In the genomic region with DNA sequence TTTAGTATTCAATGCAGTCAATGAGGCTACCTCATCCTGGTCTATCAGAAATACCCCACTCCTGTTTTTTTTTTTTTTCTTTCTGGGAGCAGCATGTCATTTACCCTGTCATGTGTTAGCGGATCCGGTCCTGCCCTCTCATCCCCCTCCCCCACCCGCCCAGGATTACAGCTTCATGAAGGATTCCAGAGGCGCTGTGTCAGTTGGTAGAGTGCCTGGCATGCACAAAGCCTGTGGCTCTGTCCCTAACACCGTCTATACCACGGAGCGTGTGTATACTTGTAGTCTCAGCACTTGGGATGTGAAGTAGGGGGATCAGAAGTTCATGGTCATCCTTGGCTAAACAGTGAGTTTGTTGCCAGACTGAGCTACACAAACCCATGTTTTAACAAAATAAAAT, we compare ENCODE assay signal across 28 mouse cellular contexts. TPM values are rescaled to one million over a fixed set of nuclear protein-coding genes. Genes with fewer than 3 reads are reported as not detected.
A peak's percentile ranks its signal among the peaks of the same experiment; 100 is the strongest.
DNase-seq lines count a peak whose midpoint lies in the region; ATAC-seq and TF ChIP-seq lines count a peak whose summit lies in the region.
"Had no signal": no experiment of that assay in that cellular context is flagged by ENCODE, and none has a peak within 500 bp of the region (broad histone marks: within the 10 kb centered on the region; RNA-seq: fewer than 3 reads in every experiment).

No protein-coding gene starts in this region.

- no peak overlapping the region for H3K9ac ChIP-seq in forebrain, embryonic 14.5 days (ENCODE audit: low read length)
- no peak overlapping the region for H3K9ac ChIP-seq in forebrain, embryonic 11.5 days (ENCODE audit: low read length)
- no peak overlapping the region for H3K9ac ChIP-seq in midbrain, embryonic 13.5 days (replicated peaks)
- no peak overlapping the region for H3K9ac ChIP-seq in midbrain, postnatal 0 days (replicated peaks; ENCODE audit: low read length, poor library complexity, severe bottlenecking)
- H3K9ac ChIP-seq: embryonic facial prominence, embryonic 12.5 days; embryonic facial prominence, embryonic 15.5 days; forebrain, embryonic 15.5 days; hindbrain, embryonic 13.5 days; intestine, embryonic 15.5 days had no signal

- WGBS in forebrain, embryonic 14.5 days: 46% methylated on average over 7 of the region's 7 CpGs
- 72% methylated on average over 7 of the region's 7 CpGs for WGBS in forebrain, embryonic 11.5 days
- 48% methylated on average over 7 of the region's 7 CpGs for WGBS in midbrain, embryonic 13.5 days
- 39% methylated on average over 7 of the region's 7 CpGs for WGBS in midbrain, postnatal 0 days

- no peaks in the 10 kb centered on the region for H3K27me3 ChIP-seq in forebrain, embryonic 14.5 days (replicated peaks; ENCODE audit: control insufficient read depth, insufficient read depth, low read length)
- no peaks in the 10 kb centered on the region for H3K27me3 ChIP-seq in forebrain, embryonic 11.5 days (ENCODE audit: control insufficient read depth, insufficient read depth, low read length)
- no peaks in the 10 kb centered on the region for H3K27me3 ChIP-seq in midbrain, embryonic 13.5 days
- H3K27me3 ChIP-seq in midbrain, postnatal 0 days (ENCODE audit: insufficient read depth, low read length): no peaks in the 10 kb centered on the region
- H3K27me3 ChIP-seq: forebrain, embryonic 15.5 days had no signal

- no peaks in the 10 kb centered on the region for H3K9me3 ChIP-seq in forebrain, embryonic 14.5 days (replicated peaks; ENCODE audit: control insufficient read depth, low read length)
- H3K9me3 ChIP-seq in forebrain, embryonic 11.5 days (ENCODE audit: control insufficient read depth, low read length): no peaks in the 10 kb centered on the region
- H3K9me3 ChIP-seq in midbrain, embryonic 13.5 days: no peaks in the 10 kb centered on the region
- no peaks in the 10 kb centered on the region for H3K9me3 ChIP-seq in midbrain, postnatal 0 days (ENCODE audit: low read length)
- H3K9me3 ChIP-seq: embryonic facial prominence, embryonic 12.5 days; embryonic facial prominence, embryonic 15.5 days; forebrain, embryonic 15.5 days; G1E; hindbrain, embryonic 10.5 days; hindbrain, embryonic 13.5 days; intestine, embryonic 15.5 days had no signal

- H3K4me1 ChIP-seq in forebrain, embryonic 14.5 days (ENCODE audit: control insufficient read depth, insufficient read depth, low read length): peaks cover 17% of the 10 kb centered on the region
- no peaks in the 10 kb centered on the region for H3K4me1 ChIP-seq in forebrain, embryonic 11.5 days (replicated peaks; ENCODE audit: control insufficient read depth, insufficient read depth, low read length)
- peaks cover 35% of the 10 kb centered on the region for H3K4me1 ChIP-seq in midbrain, embryonic 13.5 days (replicated peaks)
- H3K4me1 ChIP-seq in midbrain, postnatal 0 days (ENCODE audit: insufficient read depth, low read length): peaks cover 5% of the 10 kb centered on the region; the same call in 1 of the 2 replicates
- H3K4me1 ChIP-seq: intestine, embryonic 15.5 days had no signal

- ATAC-seq in forebrain, embryonic 14.5 days: 0 out of 2 replicates have a peak, but pooled peaks have one; percentile 24
- ATAC-seq in forebrain, embryonic 11.5 days (replicated peaks; ENCODE audit: low FRiP score): no peak; the same call in 1 of the 2 replicates
- 0 out of 2 replicates have a peak, but pooled peaks have one; percentile 46 for ATAC-seq in midbrain, embryonic 13.5 days
- no peak for ATAC-seq in midbrain, postnatal 0 days (ENCODE audit: low FRiP score)
- ATAC-seq: forebrain, embryonic 15.5 days; hindbrain, embryonic 16.5 days; intestine, embryonic 15.5 days had no signal

- no peak overlapping the region for H3K4me2 ChIP-seq in forebrain, embryonic 14.5 days (ENCODE audit: low read length)
- H3K4me2 ChIP-seq in forebrain, embryonic 11.5 days (ENCODE audit: low read depth, low read length, severe bottlenecking): no peak overlapping the region
- no peak overlapping the region for H3K4me2 ChIP-seq in midbrain, embryonic 13.5 days (replicated peaks)
- H3K4me2 ChIP-seq in midbrain, postnatal 0 days (ENCODE audit: low read depth, low read length, poor library complexity, severe bottlenecking): no peak overlapping the region
- H3K4me2 ChIP-seq: embryonic facial prominence, embryonic 12.5 days; embryonic facial prominence, embryonic 15.5 days; forebrain, embryonic 15.5 days; heart, embryonic 11.5 days; hindbrain, embryonic 13.5 days; intestine, embryonic 15.5 days had no signal

- DNase-seq in forebrain, embryonic 14.5 days (ENCODE audit: low spot score): no peak
- DNase-seq in forebrain, embryonic 11.5 days (ENCODE audit: low spot score): no peak
- DNase-seq in midbrain, postnatal 0 days (ENCODE audit: low spot score): no peak
- DNase-seq in retina, postnatal 1 day: peak; percentile 71
- no peak for DNase-seq in retina, embryonic 14.5 days (ENCODE audit: low spot score)
- peak; percentile 51 for DNase-seq in retina, postnatal 7 days (ENCODE audit: low read depth, low spot score)
- no peak for DNase-seq in neural tube, embryonic 10.5 days (ENCODE audit: extremely low spot score, low spot score)
- DNase-seq: adrenal gland, postnatal 14 days; B cell, adult 2 months; cerebellum, adult 11-12 months; cerebellum, adult 8-10 months; cerebellum, postnatal 10 days; gastrocnemius, postnatal 10 days; gastrocnemius, postnatal 36 days; heart, postnatal 10 days; heart, postnatal 36 days had no signal

- no peak for TF ChIP-seq CTCF in midbrain, postnatal 0 days (IDR thresholded peaks at IDR 0.05)

- H3K36me3 ChIP-seq in forebrain, embryonic 14.5 days (ENCODE audit: control insufficient read depth, insufficient read depth, low read length): no peaks in the 10 kb centered on the region
- H3K36me3 ChIP-seq in forebrain, embryonic 11.5 days (ENCODE audit: control insufficient read depth, insufficient read depth, low read length): no peaks in the 10 kb centered on the region
- no peaks in the 10 kb centered on the region for H3K36me3 ChIP-seq in midbrain, embryonic 13.5 days
- H3K36me3 ChIP-seq in midbrain, postnatal 0 days (ENCODE audit: insufficient read depth, low read length): no peaks in the 10 kb centered on the region
- H3K36me3 ChIP-seq: embryonic facial prominence, embryonic 12.5 days; embryonic facial prominence, embryonic 15.5 days; forebrain, embryonic 15.5 days; G1E; hindbrain, embryonic 10.5 days; hindbrain, embryonic 13.5 days; intestine, embryonic 15.5 days had no signal

- no peak overlapping the region for H3K4me3 ChIP-seq in forebrain, embryonic 14.5 days (ENCODE audit: low read depth, low read length)
- no peak overlapping the region for H3K4me3 ChIP-seq in forebrain, embryonic 11.5 days (ENCODE audit: low read depth, low read length)
- no peak overlapping the region for H3K4me3 ChIP-seq in midbrain, embryonic 13.5 days (replicated peaks)
- H3K4me3 ChIP-seq in midbrain, postnatal 0 days (ENCODE audit: low read depth, low read length): no peak overlapping the region
- H3K4me3 ChIP-seq: embryonic facial prominence, embryonic 12.5 days; embryonic facial prominence, embryonic 15.5 days; forebrain, embryonic 15.5 days; hindbrain, embryonic 10.5 days; hindbrain, embryonic 13.5 days; intestine, embryonic 15.5 days had no signal

- no peak overlapping the region for H3K27ac ChIP-seq in forebrain, embryonic 14.5 days (ENCODE audit: low read depth, low read length)
- H3K27ac ChIP-seq in forebrain, embryonic 11.5 days (ENCODE audit: low read depth, low read length): no peak overlapping the region
- H3K27ac ChIP-seq in midbrain, embryonic 13.5 days: peak overlapping the region; percentile 56
- H3K27ac ChIP-seq in midbrain, postnatal 0 days (ENCODE audit: low read depth, low read length): no peak overlapping the region
- H3K27ac ChIP-seq: embryonic facial prominence, embryonic 12.5 days; embryonic facial prominence, embryonic 15.5 days; forebrain, embryonic 15.5 days; hindbrain, embryonic 10.5 days; hindbrain, embryonic 13.5 days; intestine, embryonic 15.5 days had no signal

RNA-seq across cellular contexts. Expression of a gene that starts 15.6 kb away (rescaled TPM):
- 16.5 and 19.2 TPM in 2 replicates for polyA plus RNA-seq in forebrain, embryonic 14.5 days (2014; fragmentation: Nextera tagmentation; extraction: Ambion mirVana)
- polyA plus RNA-seq in forebrain, embryonic 11.5 days (2014; fragmentation: Nextera tagmentation; extraction: Ambion mirVana): 35.0 and 35.5 TPM in 2 replicates
- polyA plus RNA-seq in midbrain, embryonic 13.5 days (2015; fragmentation: Nextera tagmentation; extraction: Ambion mirVana): 38.8 and 44.2 TPM in 2 replicates
- total RNA-seq in midbrain, postnatal 0 days (2014; rRNA removed): 7.6 and 14.3 TPM in 2 replicates
- polyA plus RNA-seq in midbrain, postnatal 0 days (2015; fragmentation: Nextera tagmentation; extraction: Ambion mirVana): 57.0 and 64.7 TPM in 2 replicates
- total RNA-seq: CH12.LX; G1E; granulocyte monocyte progenitor cell, adult 5-6 weeks had no signal
- polyA plus RNA-seq: G1E had no signal

Comparison
In these comparisons a context has a peak if more than half of its experiments do, and no peak if none do; other contexts are left out.
1. ATAC-seq: peak in forebrain, embryonic 14.5 days (single experiment) and midbrain, embryonic 13.5 days (single experiment); none in forebrain, embryonic 11.5 days (single experiment) and midbrain, postnatal 0 days (single experiment).
2. DNase-seq: peak in retina, postnatal 1 day (single experiment) and retina, postnatal 7 days (single experiment); none in forebrain, embryonic 14.5 days (single experiment), forebrain, embryonic 11.5 days (single experiment), midbrain, postnatal 0 days (single experiment), retina, embryonic 14.5 days (single experiment) and neural tube, embryonic 10.5 days (single experiment).